Mouse (Mus musculus) fibroblast of lung, adult 2 months (primary cell): Measurements from ENCODE around the gene Fancd2.

Experiments
- DNase-seq: peaks from one replicate; pipeline ENCODE4 v3.0.0-alpha.2; 2011; ENCODE audit warnings: low read depth

Fancd2 gene

GRCm38 (mm10) chr6:113523420-113523819 lies 8.1 kb upstream of the Fancd2 start:
- DNase-seq: no peak

DNA sequence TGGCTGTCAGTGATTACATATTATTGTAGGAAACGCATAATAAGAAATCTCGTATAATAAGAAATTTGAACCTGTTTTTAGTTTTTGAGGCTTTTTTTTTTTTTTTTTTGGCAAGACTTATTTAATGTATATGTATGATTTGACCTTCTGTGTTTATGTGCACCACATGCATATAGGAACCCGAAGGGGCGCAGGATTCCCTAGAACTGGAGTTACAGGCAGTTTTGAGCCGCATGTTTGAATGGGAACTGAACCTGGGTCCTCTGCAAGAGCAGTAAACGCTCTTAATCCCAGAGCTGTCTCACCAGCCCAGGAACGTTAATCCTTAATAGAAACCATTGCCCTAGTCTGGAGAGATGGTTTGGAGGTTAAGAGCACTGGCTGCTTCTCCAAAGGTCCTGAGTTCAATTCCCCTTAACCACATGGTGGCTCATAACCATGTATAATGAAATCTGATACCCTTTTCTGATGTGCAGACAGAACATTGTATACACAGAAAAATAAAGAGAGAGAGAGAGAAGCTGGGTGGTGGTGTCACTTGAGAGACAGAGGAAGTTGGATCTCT lies 440 bp downstream of the Fancd2 start:
- no peak for DNase-seq

GRCm38 (mm10) chr6:113534886-113535285 lies 3.4 kb downstream of the Fancd2 start:
- no peak for DNase-seq

DNA sequence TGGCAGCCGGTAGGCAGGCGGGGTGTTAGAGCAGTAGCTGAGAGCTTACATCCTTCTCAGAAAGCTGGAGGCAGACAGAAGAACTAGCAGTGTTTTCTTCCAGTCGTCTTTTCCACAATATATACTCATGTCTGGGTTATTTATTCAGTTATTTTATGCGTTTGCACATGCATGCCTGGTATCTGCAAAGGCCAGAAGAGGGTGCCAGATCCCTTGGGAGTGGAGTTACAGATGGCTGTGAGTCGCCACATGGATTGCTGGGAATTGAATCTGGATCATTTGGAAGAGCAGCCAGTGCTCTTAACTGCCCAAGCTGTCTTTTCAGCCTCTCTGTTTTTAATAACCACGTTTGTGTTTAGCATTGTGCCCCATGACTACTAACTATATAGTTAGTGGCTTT lies 10.1 kb downstream of the Fancd2 start:
- no peak for DNase-seq

DNA sequence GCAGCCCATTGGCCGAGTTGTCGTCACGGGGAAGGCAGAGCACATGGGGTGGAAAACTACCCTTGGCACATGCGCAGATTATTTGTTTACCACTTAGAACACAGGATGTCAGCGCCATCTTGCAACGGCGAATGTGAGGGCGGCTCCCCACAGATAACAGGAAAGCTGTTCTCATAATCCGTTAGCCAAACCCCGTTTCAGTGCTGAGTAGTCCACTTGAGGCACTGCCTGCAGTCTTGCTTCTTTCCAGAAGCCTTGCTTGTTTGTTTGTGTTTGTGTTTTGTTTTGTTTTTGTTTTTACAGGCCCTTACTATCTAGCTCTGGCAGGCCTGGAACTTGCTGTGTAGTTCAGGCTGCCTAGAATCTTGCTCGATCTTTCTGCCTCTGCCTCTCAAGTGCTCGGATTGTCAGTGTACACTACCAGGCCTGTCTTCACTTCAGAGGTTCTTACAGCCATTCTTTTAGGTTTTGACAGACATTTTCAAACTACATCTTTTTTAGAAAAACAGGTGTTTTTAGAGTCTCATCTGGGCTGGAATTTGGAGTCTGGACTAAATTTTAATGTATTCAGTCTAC lies 12.5 kb downstream of the Fancd2 start:
- DNase-seq: no peak

- no peak for DNase-seq
These were observed 28.3 kb downstream of the Fancd2 start for GRCm38 (mm10) chr6:113559736-113560135.

DNA sequence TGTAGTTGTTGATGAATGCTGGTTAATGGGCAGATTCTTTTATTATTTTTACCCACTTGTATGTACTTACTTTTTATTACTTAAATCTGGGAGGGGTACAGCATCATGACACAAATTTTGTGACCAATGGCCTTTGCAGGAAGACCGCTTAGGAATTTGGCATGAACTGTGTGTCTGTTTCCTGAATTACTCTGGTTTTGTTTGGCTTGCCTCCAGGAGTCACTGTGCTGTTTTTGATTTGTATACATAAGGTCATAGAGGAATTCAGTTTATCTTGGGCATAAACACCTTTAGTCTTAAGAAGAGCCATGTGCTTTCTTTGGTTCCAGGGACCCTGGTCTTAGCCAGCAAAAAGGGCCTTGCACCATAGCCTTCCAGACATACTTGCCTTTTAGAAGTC lies 33.1 kb downstream of the Fancd2 start:
- no peak for DNase-seq

- no peak for DNase-seq
These were observed 44.6 kb downstream of the Fancd2 start for GRCm38 (mm10) chr6:113576044-113576443.

- DNase-seq: no peak
These were observed 47.8 kb downstream of the Fancd2 start for GRCm38 (mm10) chr6:113579306-113579705.

DNA sequence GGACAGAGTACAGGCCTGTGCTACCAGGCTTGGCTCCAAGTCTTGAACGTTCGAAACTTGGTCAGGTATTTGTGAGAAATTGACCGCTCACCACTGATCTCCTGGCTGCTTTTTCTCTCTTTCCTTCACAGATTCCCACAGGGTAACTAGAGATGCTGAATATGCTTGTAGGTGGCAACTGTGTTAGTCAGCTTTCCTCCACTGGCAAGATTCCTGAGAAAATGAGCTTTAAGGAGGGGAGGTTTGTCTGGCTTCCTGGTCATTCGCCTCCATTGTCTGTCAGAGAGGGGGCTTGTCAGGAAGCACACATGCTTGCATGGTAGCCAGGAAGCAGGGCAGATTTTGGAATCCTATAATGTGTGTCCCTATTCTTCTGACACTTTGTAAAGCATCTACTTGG lies 51.5 kb downstream of the Fancd2 start:
- no peak for DNase-seq

GRCm38 (mm10) chr6:113585065-113585464 lies 53.6 kb downstream of the Fancd2 start:
- DNase-seq: no peak

GRCm38 (mm10) chr6:113586466-113587183 lies 55.1 kb downstream of the Fancd2 start:
- DNase-seq: no peak

DNA sequence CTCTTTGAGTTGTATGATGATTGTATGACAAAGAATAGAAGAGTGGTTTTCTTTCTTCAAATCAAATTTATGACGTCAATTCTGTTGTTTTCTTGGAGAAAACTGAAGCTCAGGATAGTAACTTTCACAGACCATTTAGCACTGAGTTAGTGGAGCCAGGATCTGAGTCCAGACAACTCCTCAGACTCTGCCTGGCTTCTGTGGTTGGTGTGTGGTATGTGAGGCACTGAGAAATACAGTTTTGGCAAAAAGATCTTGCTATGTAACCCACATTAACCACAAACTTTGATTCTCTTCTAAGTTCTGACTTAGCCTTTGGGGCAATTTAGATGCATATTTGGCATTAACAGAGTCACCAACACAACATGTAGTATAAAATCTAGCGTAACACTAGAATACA lies 61.2 kb downstream of the Fancd2 start:
- peak; percentile 28 for DNase-seq

DNA sequence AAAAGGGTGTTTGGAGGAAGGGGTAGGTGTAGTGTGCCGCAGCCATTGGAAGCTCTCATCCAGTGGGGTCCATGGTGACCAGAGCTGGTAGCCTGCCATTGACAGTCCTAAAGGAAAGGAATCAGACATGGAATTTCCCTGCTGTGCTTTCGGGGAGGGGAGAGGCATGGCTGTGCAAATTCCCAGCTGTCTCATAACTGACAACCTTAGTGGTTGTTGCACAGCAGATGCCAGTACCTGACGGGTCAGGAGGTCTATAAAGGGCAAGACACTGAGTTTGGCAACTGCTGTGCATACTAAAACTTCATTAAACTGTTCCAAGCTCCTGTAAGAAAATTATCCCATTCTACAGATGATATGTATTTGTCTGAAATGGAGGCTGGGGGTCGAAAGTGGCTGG lies 66.5 kb downstream of the Fancd2 start:
- no peak for DNase-seq

DNA sequence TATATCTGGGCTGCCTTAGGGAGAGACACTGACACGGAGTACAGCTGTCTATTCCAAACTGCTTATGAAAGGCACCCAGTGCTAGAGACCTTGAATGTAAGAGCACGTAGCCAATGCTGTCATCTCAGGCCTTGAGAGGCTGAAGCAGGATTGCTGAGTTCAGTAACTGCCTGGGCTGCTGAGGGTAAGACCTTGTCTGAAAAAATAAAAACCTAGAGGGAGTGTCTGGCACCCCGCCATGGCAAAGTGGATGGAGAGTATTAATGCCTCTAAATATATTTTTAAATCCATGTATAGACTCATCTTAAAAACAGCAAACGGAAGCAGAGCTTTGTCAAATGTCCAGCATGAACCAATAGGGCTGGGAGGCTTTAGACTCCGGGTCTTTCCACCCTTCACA lies 68.4 kb downstream of the Fancd2 start:
- DNase-seq: no peak

GRCm38 (mm10) chr6:113600543-113601139 lies 69.2 kb downstream of the Fancd2 start, which contains the start of gene Fancd2os:
Gene Fancd2os, minus strand, starts transcription at chr6:113600715.
- no peak for DNase-seq

DNA sequence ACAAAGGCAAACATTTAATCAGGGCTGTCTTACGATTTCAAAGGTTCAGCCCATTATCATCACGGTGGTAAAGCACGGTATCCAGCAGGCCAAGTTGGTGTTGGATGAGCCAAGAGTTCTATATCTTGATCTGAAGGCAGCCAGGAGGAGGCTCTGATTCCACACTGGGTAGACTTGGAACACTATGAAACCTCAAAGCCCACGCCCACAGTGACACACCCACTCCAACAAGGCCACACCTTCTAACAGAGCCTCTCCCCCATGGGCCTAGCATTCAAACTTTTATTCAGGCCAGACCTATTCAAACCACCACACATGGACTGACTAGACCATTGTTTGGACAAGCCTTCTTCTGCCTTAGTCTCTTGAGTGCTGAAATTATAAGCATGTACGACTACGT lies 71.3 kb downstream of the Fancd2 start:
- no peak for DNase-seq

DNA sequence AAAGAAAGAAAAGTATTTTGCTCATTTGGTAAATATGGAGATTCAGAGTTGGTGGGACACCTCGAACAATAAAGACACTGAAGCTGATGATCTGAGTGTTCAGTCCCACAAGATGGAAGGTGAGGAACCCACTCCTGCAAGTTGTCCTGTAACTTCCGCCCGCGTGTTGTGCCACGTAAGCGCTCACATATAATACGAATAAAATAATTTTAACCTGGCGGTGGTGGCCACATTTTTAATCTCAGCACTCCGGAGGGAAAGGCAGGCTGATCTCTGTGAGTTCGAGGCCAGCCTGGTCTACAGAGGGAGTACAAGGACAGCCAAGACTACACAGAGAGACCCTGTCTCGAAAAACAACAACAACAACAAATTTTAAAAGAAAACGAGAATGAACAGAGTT lies 72.5 kb downstream of the Fancd2 start:
- no peak for DNase-seq

- DNase-seq: peak; percentile 83
These were observed 73.1 kb downstream of the Fancd2 start, which contains the start of gene Brk1 for GRCm38 (mm10) chr6:113604432-113605223. Gene Brk1, plus strand, starts transcription at chr6:113604772.

DNA sequence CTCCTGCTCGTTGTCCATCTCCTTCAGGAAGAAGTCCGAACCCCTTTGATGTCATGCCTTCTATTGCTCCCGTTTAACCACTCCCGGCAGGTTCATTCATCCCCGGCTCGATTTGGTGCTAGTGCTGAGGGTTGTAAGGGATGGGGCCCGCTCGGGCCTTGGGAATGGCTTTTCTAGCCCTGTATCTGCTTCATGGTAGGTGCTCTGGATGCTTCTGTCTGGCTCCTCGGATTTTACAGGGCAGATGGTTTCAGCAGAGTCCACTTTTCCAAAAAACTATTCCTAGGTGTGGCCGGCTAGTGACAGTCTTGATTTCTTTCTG lies 73.7 kb downstream of the Fancd2 start:
- no peak for DNase-seq

DNA sequence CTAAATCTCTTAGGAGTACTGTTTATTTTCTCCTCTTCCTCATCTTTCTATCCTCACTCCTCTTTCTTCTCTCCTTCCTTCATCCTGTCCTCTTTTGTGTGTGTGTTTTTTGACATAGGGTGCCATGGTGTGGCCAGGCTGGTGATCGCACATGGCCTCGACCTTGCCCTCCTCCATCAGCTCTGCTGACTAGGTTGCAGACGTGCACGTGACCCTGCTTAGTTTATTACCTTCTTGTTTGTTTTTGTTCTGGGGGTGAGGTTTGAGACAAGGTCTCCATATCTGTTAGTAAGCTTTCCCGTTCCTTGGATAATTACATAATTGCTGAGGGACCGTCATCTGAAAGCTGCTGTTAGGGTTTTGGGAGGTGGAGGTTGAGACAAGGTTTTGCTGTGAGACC lies 77.4 kb downstream of the Fancd2 start:
- no peak for DNase-seq

DNA sequence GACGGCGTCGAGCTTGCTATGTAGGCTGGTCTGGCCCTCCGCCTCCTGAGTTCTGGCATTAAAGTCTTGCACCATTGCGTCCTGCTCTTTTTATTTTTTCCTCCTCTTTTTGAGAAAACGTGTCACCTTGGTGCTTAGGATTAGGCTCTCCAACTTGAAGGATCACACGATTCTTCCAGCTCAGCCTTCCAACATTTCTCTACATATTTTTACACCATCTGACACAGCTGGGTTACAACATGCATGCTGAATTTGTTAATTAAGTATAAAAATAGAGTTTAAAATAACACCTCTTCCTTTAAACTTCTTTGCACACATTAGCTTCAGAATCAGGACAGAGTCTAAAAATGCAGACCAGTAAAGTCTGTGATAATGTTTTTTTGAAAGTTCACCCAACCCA lies 77.8 kb downstream of the Fancd2 start:
- no peak for DNase-seq
